Mouse (Mus musculus) T-cell, adult 66 days (primary cell): ENCODE measurements around the gene Aicda. TPM values are rescaled to one million over a fixed set of nuclear protein-coding genes. Genes with fewer than 3 reads are reported as not detected.

ENCODE experiments used
- total RNA-seq, 2 experiments: library from RNA; stranded (reverse); gene quantifications; 3 replicates in 1 of 2; 4 replicates in 1 of 2; pipeline ENCODE4 v1.2.4; 2023

Gene Aicda
- not detected for total RNA-seq

GRCm38 (mm10) chr6:122553606-122554005 is at the start of gene Aicda:
TSS of gene Aicda (plus strand) at chr6:122553801.

GRCm38 (mm10) chr6:122505545-122505944 is 48.1 kb upstream of the Aicda start, which contains the start of gene Mfap5:
TSS of gene Mfap5 (plus strand) at chr6:122505845.

GRCm38 (mm10) chr6:122602242-122602991 is 48.8 kb downstream of the Aicda start, which contains the start of gene Apobec1:
TSS of gene Apobec1 (minus strand) at chr6:122602444.

GRCm38 (mm10) chr6:122609771-122610170 is 56.2 kb downstream of the Aicda start, which contains the start of gene Gdf3:
TSS of gene Gdf3 (minus strand) at chr6:122610087.

Other genes starting within 250 kb of the Aicda start
- gene M6pr, start 245.1 kb upstream of the Aicda start, total RNA-seq = 100 to 1,000 TPM; 125 to 132 TPM
- 10 to 100 TPM; 34.3 to 46.7 TPM for gene Phc1, start 213.2 kb upstream of the Aicda start, total RNA-seq
- gene Rimklb, start 55.0 kb upstream of the Aicda start, total RNA-seq = not detected
- not detected for gene Mfap5, start 48.0 kb upstream of the Aicda start, total RNA-seq
- 10 to 100 TPM; 12.1 to 15.3 TPM for gene Apobec1, start 48.6 kb downstream of the Aicda start, total RNA-seq
- not detected for gene Gdf3, start 56.3 kb downstream of the Aicda start, total RNA-seq
- under 1 TPM in 1 of 2 experiments, not detected in 1; 0.87 TPM for gene Dppa3, start 72.6 kb downstream of the Aicda start, total RNA-seq
- gene Nanog, start 153.7 kb downstream of the Aicda start, total RNA-seq = not detected
- 10 to 100 TPM; 36.1 to 41.3 TPM for gene Slc2a3, start 247.8 kb downstream of the Aicda start, total RNA-seq